Mouse (Mus musculus) c-Kit-positive CD71-positive TER-119-negative erythroid progenitor cells, embryonic 14.5 days (primary cell): ENCODE measurements around the gene Fcgrt.
A peak's percentile ranks its signal among the peaks of the same experiment; 100 is the strongest.
"Not testable (repeated sequence)": the region's sequence is repeated elsewhere in the genome, so short reads cannot be mapped to it uniquely, and the experiment has no call there.

Experiments used
- DNase-seq: peaks from one replicate; pipeline ENCODE4 v3.0.0-alpha.2; 2013; ENCODE audit warnings: low read depth

The Fcgrt gene

DNA sequence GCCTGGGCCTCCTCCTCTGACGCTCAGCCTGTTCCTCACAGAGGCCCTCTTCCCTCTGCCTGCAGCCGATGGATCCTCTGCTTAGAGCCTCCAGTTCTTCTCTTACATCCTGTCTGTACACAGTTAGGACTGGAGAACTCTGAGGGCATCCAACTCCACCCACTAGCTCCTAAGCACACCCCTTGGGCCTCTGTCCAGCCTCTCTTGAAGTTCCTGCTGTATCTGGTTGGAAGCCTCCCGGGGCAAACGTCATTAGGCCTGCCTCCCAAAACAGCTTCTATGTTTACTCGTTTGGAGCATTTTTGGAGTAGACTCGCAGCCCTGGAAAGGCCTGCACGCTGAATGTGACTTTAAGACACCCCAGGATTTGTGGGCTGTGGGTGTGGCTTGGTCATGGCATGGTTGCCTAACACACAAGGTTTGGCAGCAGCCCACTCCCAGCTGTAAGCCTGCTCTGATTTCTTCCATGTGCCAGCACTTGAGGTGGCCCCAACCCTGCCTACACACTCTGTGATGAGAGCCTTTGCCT, at the start of gene Fcgrt:
Gene Fcgrt, minus strand, starts transcription at position 200 of the 529 bp plus-strand sequence.
- no peak for DNase-seq

DNA sequence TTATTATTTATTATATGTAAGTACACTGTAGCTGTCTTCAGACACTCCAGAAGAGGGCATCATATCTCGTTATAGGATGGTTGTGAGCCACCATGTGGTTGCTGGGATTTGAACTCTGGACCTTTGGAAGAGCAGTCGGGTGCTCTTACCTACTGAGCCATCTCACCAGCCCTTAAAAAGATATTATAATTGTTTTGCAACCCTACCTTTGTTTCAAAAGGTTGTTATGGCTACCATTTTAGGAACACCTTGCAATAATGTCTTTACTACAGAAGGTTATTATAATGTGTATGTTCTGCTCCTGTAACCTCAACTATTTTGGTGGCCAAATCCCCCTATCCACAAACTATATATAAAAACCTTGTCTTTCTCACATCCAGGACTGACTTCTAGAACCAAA, 49.4 kb upstream of the Fcgrt start:
- DNase-seq, result not testable (repeated sequence)

DNA sequence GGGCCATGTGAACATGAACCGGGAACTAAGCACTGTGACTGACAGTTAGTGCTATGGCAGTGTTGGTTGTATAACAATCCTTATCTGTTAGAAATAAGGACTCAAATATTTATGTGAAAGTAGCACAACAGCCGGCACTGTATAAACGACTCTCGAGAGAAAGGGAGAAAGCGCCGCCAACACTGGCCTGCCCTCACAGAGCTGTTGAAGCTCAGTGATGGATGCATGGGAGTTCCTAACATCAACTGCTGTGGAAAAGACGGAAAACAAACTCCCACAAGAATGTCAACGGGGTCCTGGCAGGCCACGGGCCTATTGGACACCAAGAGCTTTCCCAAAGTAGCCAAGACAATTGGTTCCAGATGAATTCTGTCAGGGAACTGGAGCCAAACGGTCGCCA, 47.7 kb upstream of the Fcgrt start:
- no peak for DNase-seq

DNA sequence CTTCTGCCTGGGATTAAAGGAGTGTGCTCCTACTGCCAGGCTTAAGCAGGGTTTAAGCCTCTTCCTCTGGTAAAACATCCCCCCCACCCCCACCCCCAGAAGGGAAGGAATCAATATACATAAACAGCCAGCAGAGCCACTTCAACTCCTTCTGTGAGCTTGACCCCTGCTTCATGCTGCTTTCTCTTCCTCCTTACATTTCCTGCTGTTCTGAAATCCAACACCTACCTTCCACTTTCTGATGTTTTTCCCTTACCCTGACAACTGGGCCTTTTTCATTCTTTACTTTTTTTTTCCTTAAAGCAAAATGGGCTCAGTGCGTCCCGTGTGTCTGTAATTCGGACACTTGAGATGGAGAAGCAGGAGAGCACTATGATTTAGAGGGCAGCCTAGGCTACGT, 46.7 kb upstream of the Fcgrt start:
- no peak for DNase-seq

DNA sequence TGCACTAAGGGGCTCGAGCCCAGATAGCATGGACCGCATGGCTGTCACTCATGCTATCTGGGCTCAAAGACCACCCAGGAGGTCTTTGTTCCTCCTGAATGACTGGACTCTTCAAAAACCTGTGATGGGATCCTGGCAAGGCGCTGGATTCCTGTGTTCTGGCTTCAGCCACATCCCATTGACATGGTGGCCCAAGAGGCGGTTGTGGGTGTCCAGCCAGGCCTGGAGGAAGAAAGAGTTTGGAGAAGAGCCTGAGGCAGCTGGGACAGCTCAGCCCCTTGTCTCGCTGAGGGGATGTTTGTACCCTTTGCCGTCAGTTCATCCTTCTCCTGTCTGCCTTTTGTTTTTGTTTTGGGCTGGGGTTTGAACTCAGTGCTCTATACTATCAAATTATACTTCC, 45.9 kb upstream of the Fcgrt start:
- DNase-seq, result no peak

GRCm38 (mm10) chr7:45148534-45149098, 45.0 kb upstream of the Fcgrt start:
- DNase-seq, result no peak

DNA sequence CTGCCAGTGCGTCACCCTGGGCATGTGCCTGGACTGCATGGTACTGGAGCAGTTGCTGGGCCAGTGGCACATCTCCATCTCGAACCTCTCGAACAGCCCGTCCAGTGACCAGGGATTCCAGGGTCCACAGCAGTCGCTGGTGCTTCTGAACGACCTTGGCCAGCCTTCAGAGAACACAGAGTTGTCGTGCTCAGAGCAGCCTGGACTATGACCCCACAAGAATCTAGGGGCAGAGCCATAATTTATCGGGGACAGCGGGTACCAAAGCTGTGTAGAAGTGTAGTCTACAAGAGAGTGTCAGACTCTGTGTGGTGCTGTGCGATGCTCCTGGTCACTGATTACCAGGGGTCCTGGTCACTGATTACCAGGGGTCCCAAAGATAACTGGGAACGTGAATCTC, 44.2 kb upstream of the Fcgrt start:
- no peak for DNase-seq

GRCm38 (mm10) chr7:45147267-45147666, 43.6 kb upstream of the Fcgrt start:
- no peak for DNase-seq

DNA sequence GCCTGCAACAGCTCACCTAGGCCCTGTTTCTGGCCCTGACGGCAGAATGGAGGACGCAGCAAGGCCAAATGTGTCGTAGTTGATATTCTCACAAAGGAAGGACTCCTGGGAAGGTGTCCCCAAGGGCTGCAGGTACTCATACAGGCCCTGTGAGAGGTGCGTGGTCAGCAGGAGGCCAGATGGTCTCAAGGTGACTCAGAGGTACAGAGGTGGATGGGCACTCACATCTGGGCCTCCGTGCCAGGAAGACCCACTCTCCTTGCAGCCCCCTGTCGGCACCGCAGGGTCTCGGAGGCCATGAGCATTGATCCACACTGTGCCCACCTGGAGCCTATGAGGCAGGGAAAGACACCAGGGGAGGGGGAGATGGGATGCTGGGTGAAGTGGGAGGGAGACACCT, 41.8 kb upstream of the Fcgrt start:
- no peak for DNase-seq

DNA sequence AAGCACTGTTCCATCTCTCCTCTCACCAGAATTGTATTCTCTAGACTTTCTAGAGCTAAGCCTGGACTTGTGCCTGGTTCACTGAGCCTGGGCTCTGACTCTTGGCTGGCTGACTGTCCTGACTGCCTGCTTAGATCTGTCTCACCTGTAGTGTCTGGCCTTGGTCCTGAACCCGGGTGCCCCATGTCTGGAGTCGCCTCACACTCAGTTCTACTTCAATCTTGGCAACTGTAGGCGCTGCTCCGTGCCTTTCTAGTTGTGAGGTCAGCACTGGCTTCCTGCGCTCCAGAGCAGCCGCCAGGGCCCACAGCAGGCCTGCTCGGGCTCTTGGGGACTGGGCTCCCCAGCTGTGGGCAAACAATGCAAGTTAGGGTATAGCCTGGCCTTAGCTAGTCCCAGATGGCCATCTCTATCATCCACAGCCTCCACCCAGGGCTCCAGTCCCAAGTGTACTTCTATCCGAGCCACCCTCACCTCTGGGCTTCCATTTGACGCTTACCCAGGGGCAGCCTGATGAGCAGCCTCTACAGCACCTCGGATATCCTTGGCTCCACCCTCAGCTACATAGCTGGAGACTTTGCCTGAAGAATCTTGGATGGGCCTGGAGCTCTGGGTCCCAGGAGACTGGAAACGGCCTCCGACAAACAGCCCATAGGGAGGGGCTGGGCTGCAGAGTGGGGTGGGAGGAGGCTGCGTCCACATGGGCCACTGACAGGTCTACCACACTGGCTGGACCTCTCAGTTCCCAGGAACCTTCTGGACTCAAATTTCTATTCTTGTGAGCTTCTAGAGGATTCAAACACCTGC, 40.9 kb upstream of the Fcgrt start:
- no peak for DNase-seq

- DNase-seq, result no peak
These were observed 38.3 kb upstream of the Fcgrt start for GRCm38 (mm10) chr7:45141914-45142313.

DNA sequence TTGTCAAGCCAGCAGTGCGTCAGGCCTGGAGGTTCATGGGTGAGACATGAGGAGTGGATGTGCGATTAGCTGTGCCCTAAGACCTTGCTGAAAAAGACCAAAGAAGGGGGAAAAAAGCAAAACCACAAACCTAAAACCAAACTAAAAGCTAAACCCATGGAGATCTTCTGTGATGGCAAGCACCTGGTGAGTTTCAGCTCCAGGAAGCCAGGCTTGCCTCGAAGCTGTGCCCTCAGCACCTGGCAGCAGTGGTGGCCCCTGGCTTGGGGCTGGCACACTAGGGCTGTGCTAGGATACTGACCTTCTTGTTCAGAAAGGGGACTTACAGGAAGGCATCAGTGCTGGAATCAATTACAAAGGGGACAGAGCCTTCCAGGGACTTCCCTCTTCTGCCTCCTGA, 37.7 kb upstream of the Fcgrt start:
- DNase-seq, result no peak

- DNase-seq, result no peak
These were observed 36.5 kb upstream of the Fcgrt start for GRCm38 (mm10) chr7:45139904-45140723.

- DNase-seq, result no peak
These were observed 34.8 kb upstream of the Fcgrt start for GRCm38 (mm10) chr7:45138403-45138802.

DNA sequence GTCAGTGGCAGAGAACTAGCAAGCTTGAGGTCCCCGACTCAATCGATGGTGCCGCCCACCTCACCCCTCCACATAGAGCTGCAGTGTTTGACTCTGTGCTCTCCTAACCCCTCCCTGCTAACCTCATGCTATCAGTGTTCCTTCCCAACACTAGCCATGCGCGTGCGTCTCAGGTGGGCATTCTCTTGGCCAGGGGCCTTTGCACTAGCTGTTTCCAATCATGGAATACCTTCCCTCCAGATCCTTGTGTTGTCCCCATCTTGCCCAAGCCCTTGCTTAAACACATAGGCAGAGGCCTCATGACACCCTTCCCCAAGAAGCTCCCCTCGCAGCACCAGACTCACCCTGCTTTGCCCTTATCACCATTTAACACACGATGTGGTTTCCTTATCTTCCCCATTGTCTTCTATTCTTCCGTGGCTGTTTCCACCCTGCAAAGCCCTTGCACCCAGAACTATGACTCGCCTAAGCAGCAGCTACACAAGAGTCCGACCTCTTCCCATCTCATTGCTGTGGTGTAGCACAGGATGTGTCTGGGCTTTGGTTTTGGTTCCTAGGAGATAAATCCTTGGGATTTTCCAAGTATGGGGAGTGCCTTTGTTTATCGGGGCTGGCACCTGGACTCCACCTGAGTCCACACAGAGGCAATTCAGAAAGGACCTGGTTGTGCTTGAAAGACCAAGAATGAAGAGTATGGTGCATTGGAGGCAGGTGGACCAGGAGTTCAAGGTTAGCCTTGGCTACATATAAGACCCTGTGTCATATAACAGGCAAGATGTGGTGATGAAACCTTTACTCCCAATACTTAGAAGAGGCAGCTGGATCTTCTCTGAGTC, 33.7 kb upstream of the Fcgrt start:
- DNase-seq, result peak; percentile 87

GRCm38 (mm10) chr7:45135993-45136567, 32.4 kb upstream of the Fcgrt start, which contains the start of the genes Gm45713 and Flt3l:
Gm45713 (minus strand) TSS chr7:45136231.
Flt3l (minus strand) TSS chr7:45136432.
- DNase-seq, result peak; percentile 89

DNA sequence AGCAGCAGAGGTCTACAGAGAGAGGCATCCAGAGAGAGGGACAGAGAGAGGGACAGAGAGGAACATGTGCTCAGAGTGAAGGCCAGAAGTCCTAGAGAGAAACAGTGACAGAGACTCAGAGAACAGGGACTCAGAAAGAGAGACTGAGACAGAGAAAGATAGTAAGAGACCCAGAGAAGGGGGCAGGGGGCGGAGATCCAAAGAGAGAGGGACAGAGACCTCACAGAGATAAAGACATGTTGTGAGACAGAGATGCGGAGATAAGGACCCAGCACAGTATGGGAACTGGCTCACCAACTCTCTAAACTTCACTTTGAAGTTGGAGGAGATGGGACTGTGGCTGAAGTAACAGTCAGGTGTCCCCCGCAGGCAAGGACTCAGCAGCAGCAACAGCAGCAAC, 31.7 kb upstream of the Fcgrt start:
- DNase-seq, result no peak

DNA sequence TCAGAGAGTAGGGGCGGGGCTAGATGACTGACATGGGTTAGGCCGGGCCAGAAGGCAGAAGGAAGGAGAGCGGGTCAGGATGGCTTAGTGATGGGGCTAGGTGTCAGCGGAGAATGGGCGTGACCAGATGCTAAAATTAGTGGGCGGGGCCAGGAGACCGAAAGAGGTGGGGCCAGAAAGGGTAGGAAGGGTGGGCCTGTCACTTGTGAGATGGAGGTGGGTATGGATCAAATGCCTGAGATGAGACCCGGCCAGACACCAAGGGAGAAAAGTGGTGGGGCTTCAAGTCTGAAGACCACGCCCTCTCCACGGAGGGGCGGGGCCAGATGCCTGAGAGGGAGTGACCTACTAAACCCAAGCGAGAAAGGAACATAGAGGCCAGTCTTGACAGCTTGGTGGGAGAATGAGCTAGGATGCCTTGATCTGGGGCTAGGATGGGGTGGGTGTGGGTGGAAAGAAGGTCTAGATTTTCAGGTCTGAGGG, 30.9 kb upstream of the Fcgrt start:
- DNase-seq, result peak; percentile 90

- DNase-seq, result no peak
These were observed 30.0 kb upstream of the Fcgrt start for GRCm38 (mm10) chr7:45133446-45134159.

GRCm38 (mm10) chr7:45131850-45132249, 28.2 kb upstream of the Fcgrt start:
- DNase-seq, result no peak
